Mouse (Mus musculus) CH12.LX (cell line): ENCODE measurements around the gene Fam241b.

Experiments used
- CTCF ChIP-seq, 2 experiments: IDR thresholded peaks in 1 of 2; conservative IDR thresholded peaks in 1 of 2; 2 replicates each; pipeline ENCODE4 v1.5.1; 2011 to 2012; ENCODE audit warnings: low read depth in 2 of 2, low read length in 2 of 2, improper control_type of control experiment in 1 of 2, inconsistent platforms in 1 of 2, mild to moderate bottlenecking in 1 of 2, moderate library complexity in 1 of 2
- ELF1 ChIP-seq: IDR thresholded peaks from 2 replicates; pipeline ENCODE4 v1.6.1; 2014; ENCODE audit warnings: low read depth, mild to moderate bottlenecking, inconsistent platforms, low read length, improper control_type of control experiment
- KAT2A ChIP-seq: IDR thresholded peaks from 2 replicates; pipeline ENCODE4 v1.6.1; 2012; ENCODE audit warnings: low read length, improper control_type of control experiment, inconsistent platforms; ENCODE audit not compliant: insufficient replicate concordance
- MYC ChIP-seq: IDR thresholded peaks from 2 replicates; pipeline ENCODE4 v1.6.1; 2011; ENCODE audit warnings: low read depth, mild to moderate bottlenecking, improper control_type of control experiment, low read length
- POLR2A ChIP-seq: IDR thresholded peaks from 2 replicates; pipeline ENCODE4 v1.6.1; 2011; ENCODE audit warnings: low read depth, mild to moderate bottlenecking, improper control_type of control experiment, low read length
- POLR2AphosphoS2 ChIP-seq: IDR thresholded peaks from 2 replicates; pipeline ENCODE4 v1.6.1; 2011; ENCODE audit warnings: low read depth, low read length, improper control_type of control experiment
- SIN3A ChIP-seq: IDR thresholded peaks from 2 replicates; pipeline ENCODE4 v1.6.1; 2012; ENCODE audit warnings: low read length, improper control_type of control experiment, inconsistent platforms
- TCF12 ChIP-seq: IDR thresholded peaks from 2 replicates; pipeline ENCODE4 v1.6.1; 2014; ENCODE audit warnings: low read depth, mild to moderate bottlenecking, inconsistent platforms, low read length, improper control_type of control experiment
- UBTF ChIP-seq: IDR thresholded peaks from 2 replicates; pipeline ENCODE4 v1.6.1; 2012; ENCODE audit warnings: low read depth, mild to moderate bottlenecking, inconsistent platforms, low read length, improper control_type of control experiment, moderate library complexity
- ZC3H11A ChIP-seq: IDR thresholded peaks from 2 replicates; pipeline ENCODE4 v1.6.1; 2012; ENCODE audit warnings: low read depth, mild to moderate bottlenecking, inconsistent platforms, low read length, improper control_type of control experiment

- TF ChIP-seq POLR2AphosphoS2 (no peak), POLR2A (no peak), ZC3H11A (no peak), ELF1 (no peak), TCF12 (no peak), CTCF (conservative IDR thresholded peaks at IDR 0.05 in 1 of 2, IDR thresholded peaks at IDR 0.05 in 1 of 2; ENCODE audit: low read depth in 2 of 2, low read length in 2 of 2) (peak; percentile 51 to 53; a peak in 3 of 4 replicates), KAT2A (no peak), SIN3A (no peak), UBTF (no peak), MYC (no peak)
Observed at GRCm38 (mm10) chr10:62127137-62127536, 16.6 kb downstream of the Fam241b start.
